ENCODE assay signal across 7 mouse cellular contexts in the genomic region with DNA sequence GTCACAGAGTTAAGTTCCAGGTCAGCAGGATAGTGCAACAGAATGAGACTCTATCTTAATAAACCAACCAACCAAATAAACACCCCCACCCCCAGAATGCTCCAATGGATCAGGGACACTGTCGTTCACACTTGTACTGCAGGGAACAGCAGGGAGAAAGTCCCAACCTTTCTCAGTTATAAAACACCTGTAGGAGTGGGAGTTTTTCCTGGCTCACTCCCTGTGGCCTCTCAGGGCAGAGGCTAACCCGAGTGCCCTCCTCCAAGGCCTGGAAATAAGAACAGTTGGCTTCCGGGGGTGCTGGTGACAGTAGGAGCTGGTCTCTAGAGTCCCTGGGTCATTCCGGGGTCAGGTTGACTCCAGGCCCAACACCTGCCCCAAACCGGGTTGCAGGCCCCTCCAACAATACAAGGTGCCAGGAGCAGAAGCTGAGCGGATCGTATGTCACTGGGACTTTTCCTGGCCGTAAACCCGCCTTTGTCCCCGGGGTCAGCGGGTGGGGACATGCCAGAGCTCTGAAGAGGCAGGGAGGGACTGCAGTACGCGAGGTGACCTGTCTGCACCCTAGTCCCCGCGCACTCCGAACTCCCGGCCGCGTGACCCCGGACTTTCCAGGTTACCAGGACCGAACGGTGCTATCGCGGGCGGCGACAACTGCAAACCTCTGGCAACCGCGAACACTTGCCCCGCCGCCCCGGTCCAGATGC. TPM values are rescaled to one million over a fixed set of nuclear protein-coding genes. Genes with fewer than 3 reads are reported as not detected.
DNase-seq lines count a peak whose midpoint lies in the region.

No protein-coding gene starts in this region.

- H3K4me3 ChIP-seq in forebrain, embryonic 10.5 days, result peak overlapping the region; percentile 78
- H3K4me3 ChIP-seq in limb, embryonic 10.5 days, result peak overlapping the region; percentile 74

- DNase-seq in thymus, postnatal 4 days, result peak; percentile 8
- DNase-seq in thymus, postnatal 10 days (ENCODE audit: low spot score in 2 of 2), result no peak
- DNase-seq in forebrain, embryonic 10.5 days (ENCODE audit: extremely low spot score, low spot score), result no peak
- DNase-seq in limb, embryonic 10.5 days (ENCODE audit: low spot score), result no peak
- peak; percentile 65 for DNase-seq in natural killer cell, adult 2 months (ENCODE audit: low spot score in 2 of 2)
- DNase-seq in embryo, embryonic 10 days (ENCODE audit: low spot score), result no peak
- DNase-seq in left cerebral cortex, postnatal 10 days (ENCODE audit: extremely low spot score in 1 of 2, low spot score in 2 of 2), result no peak

- H3K9me3 ChIP-seq in forebrain, embryonic 10.5 days, result no peaks in the 10 kb centered on the region
- no peaks in the 10 kb centered on the region for H3K9me3 ChIP-seq in limb, embryonic 10.5 days (replicated peaks)

- H3K36me3 ChIP-seq in forebrain, embryonic 10.5 days (replicated peaks), result peaks cover 24% of the 10 kb centered on the region
- peaks cover 32% of the 10 kb centered on the region for H3K36me3 ChIP-seq in limb, embryonic 10.5 days

- no peaks in the 10 kb centered on the region for H3K27me3 ChIP-seq in forebrain, embryonic 10.5 days (ENCODE audit: poor library complexity, severe bottlenecking)
- no peaks in the 10 kb centered on the region for H3K27me3 ChIP-seq in limb, embryonic 10.5 days (ENCODE audit: low read depth, poor library complexity, severe bottlenecking)

- peak overlapping the region; percentile 89 for H3K27ac ChIP-seq in forebrain, embryonic 10.5 days
- H3K27ac ChIP-seq in limb, embryonic 10.5 days, result peak overlapping the region; percentile 88

- 1% methylated on average over 31 of the region's 31 CpGs for WGBS in forebrain, embryonic 10.5 days
- under 1% methylated on average over 31 of the region's 31 CpGs for WGBS in limb, embryonic 10.5 days

- H3K4me1 ChIP-seq in forebrain, embryonic 10.5 days, result peaks cover 73% of the 10 kb centered on the region
- peaks cover 49% of the 10 kb centered on the region for H3K4me1 ChIP-seq in limb, embryonic 10.5 days

- intact Hi-C loops in left cerebral cortex, postnatal 10 days (cut with DNase I), result no loop called here

RNA-seq across cellular contexts. Expression of a gene that starts 1.1 kb away (rescaled TPM):
- polyA plus RNA-seq in forebrain, embryonic 10.5 days (2016; fragmentation: Nextera tagmentation; extraction: Ambion mirVana), result 40.5 and 49.3 TPM in 2 replicates
- polyA plus RNA-seq in limb, embryonic 10.5 days (2016; fragmentation: Nextera tagmentation; extraction: Ambion mirVana), result 44.7 and 45.0 TPM in 2 replicates
- total RNA-seq in left cerebral cortex, postnatal 10 days (2021), result 10 to 100 TPM; 11.5 to 15.9 TPM

RNA-seq across cellular contexts. Expression of a gene that starts 14.0 kb away (rescaled TPM):
- polyA plus RNA-seq in forebrain, embryonic 10.5 days (2016; fragmentation: Nextera tagmentation; extraction: Ambion mirVana), result 336 and 339 TPM in 2 replicates
- polyA plus RNA-seq in limb, embryonic 10.5 days (2016; fragmentation: Nextera tagmentation; extraction: Ambion mirVana), result 405 and 438 TPM in 2 replicates
- total RNA-seq in left cerebral cortex, postnatal 10 days (2021), result 10 to 100 TPM; 68.2 to 80.4 TPM

RNA-seq across cellular contexts. Expression of a gene that starts 26.8 kb away (rescaled TPM):
- polyA plus RNA-seq in forebrain, embryonic 10.5 days (2016; fragmentation: Nextera tagmentation; extraction: Ambion mirVana), result not detected in 2 replicates
- polyA plus RNA-seq in limb, embryonic 10.5 days (2016; fragmentation: Nextera tagmentation; extraction: Ambion mirVana), result not detected in 2 replicates
- not detected for total RNA-seq in left cerebral cortex, postnatal 10 days (2021)

RNA-seq across cellular contexts. Expression of a gene that starts 39.7 kb away (rescaled TPM):
- 49.6 and 50.9 TPM in 2 replicates for polyA plus RNA-seq in forebrain, embryonic 10.5 days (2016; fragmentation: Nextera tagmentation; extraction: Ambion mirVana)
- polyA plus RNA-seq in limb, embryonic 10.5 days (2016; fragmentation: Nextera tagmentation; extraction: Ambion mirVana), result 69.0 and 80.6 TPM in 2 replicates
- total RNA-seq in left cerebral cortex, postnatal 10 days (2021), result 100 to 1,000 TPM; 147 to 149 TPM

RNA-seq across cellular contexts. Expression of a gene that starts 43.1 kb away (rescaled TPM):
- polyA plus RNA-seq in forebrain, embryonic 10.5 days (2016; fragmentation: Nextera tagmentation; extraction: Ambion mirVana), result 0.49 and 0.87 TPM in 2 replicates
- 0.38 and 0.64 TPM in 2 replicates for polyA plus RNA-seq in limb, embryonic 10.5 days (2016; fragmentation: Nextera tagmentation; extraction: Ambion mirVana)
- 1 to 10 TPM in 1 of 2 experiments, under 1 TPM in 1; 0.94 to 1.1 TPM for total RNA-seq in left cerebral cortex, postnatal 10 days (2021)

Comparison
In these comparisons a context has a peak if more than half of its experiments do, and no peak if none do; other contexts are left out.
1. DNase-seq: peak in thymus, postnatal 4 days (single experiment) and natural killer cell, adult 2 months (2 of 2); none in thymus, postnatal 10 days (0 of 2), forebrain, embryonic 10.5 days (single experiment), limb, embryonic 10.5 days (single experiment), embryo, embryonic 10 days (single experiment) and left cerebral cortex, postnatal 10 days (0 of 2).